Mouse (Mus musculus) MEL-GATA-1-ER (cell line): ENCODE data around the gene Gng4.

Source experiments
- DNase-seq: peaks from one replicate; pipeline ENCODE4 v3.0.0-alpha.2; 2012; ENCODE audit warnings: low read depth; ENCODE audit errors: extremely low read depth

Gene Gng4

DNA sequence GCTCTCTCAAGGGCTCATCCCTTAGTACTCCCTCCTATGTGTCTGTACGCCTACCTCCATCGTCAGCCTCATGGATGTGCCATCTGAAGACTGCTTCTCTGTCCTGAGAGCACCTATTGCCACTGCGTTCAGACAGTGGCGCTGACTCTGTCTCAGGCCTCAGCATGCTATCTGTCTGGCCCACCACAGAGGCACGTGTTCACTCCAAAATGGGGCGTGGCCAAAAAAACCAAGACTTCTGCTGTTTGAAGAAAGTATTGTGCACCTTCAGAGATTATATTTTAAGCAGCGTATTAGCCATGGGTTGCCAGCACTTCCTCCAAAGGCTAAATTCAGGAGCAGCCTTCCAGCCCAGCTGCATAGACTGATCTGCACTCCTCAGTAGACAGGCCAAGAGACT lies 27.0 kb downstream of the Gng4 start:
- no peak for DNase-seq

- DNase-seq = no peak
Observed at GRCm38 (mm10) chr13:13818696-13819095, 34.8 kb downstream of the Gng4 start.

- DNase-seq = no peak
Observed at GRCm38 (mm10) chr13:13820234-13821123, 36.6 kb downstream of the Gng4 start.

DNA sequence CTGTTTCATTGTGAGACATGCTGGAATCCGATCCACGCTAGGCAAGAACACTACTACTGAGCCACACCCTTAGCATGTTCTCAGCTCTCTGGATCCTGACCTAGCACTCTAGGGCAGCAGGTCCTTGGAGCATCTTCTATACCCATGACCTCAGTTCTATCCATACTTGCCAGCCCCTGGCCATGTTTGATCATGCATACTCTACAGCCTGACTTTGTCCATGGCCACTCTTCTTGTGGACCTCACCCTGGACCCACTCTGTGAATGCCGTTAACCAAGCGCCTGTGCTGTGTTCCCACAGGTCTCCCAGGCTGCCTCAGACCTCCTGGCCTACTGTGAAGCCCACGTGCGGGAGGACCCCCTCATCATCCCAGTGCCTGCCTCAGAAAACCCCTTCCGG lies 41.1 kb downstream of the Gng4 start:
- no peak for DNase-seq

DNA sequence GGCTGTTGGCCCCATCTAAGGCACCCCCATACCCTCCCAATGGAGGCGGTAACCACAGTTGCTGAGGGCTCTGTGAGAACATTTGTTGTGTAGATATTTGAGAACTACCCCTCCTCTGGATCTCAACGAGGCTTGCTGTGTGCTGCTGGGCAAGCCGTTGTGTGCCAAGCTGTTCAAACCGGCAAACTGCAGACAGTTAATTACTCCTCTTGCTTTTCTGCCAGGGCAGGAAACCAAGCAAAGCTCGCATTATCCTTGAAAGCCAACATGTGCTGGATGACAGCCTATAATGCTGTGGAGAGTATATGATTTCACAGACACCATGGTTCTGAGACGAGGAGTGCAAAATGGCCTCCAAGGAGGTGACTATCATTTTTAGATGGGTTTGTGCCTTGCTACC lies 42.7 kb downstream of the Gng4 start:
- DNase-seq = no peak

GRCm38 (mm10) chr13:13828125-13828524 lies 44.3 kb downstream of the Gng4 start:
- DNase-seq = no peak

GRCm38 (mm10) chr13:13830469-13831074 lies 46.7 kb downstream of the Gng4 start:
- no peak for DNase-seq

- DNase-seq = peak; percentile 40
Observed at GRCm38 (mm10) chr13:13835180-13835579, 51.3 kb downstream of the Gng4 start.

- no peak for DNase-seq
Observed at GRCm38 (mm10) chr13:13845021-13845420, 61.2 kb downstream of the Gng4 start.

DNA sequence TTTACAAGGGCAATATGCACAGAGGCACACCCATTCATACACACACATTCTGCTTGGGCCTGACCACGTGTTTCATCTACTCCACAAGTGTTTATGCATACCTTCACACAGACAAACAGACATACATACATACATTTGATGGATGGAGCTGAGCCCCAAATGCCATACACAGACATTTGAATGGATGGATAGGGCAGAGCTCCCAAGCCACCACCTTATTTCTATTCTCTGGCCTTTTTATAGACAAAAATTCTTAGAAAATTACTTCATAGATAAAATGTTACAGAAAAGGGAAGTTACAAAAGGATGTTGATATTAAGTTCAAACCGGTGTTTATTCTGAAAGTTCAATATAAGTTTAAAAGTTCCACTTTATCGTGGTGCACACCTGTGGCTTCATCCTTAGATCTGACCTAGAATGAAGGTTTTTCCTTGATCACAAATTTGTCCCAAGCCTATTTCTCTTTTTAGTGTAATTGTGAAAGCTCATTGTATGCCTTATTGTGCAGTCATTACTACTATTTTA lies 63.3 kb downstream of the Gng4 start:
- DNase-seq = peak; percentile 66

DNA sequence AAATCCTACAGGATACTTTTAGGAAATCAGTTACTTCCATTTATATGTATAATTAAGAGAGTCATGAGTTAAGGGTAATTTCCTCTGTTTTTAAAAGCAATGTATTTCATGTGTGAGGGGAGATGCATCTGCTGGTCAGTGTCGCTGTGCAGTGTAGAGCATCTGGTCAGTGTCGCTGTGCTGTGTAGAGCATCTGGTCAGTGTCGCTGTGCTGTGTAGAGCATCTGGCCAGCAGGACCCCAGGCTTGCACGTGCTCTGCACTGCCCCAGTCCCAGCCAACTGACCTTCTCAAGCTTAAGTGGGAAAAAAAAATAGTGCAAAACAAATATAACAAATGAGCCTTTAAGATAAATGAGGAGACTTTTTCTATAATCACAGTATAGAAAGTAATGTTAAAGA lies 73.3 kb downstream of the Gng4 start:
- no peak for DNase-seq

GRCm38 (mm10) chr13:13862346-13862745 lies 78.5 kb downstream of the Gng4 start:
- DNase-seq = no peak

GRCm38 (mm10) chr13:13862941-13863340 lies 79.1 kb downstream of the Gng4 start:
- DNase-seq = no peak

GRCm38 (mm10) chr13:13866339-13866738 lies 82.5 kb downstream of the Gng4 start:
- DNase-seq = no peak

- no peak for DNase-seq
Observed at GRCm38 (mm10) chr13:13867078-13867759, 83.4 kb downstream of the Gng4 start.

GRCm38 (mm10) chr13:13867922-13868321 lies 84.1 kb downstream of the Gng4 start:
- DNase-seq = peak; percentile 54
